Mouse (Mus musculus) liver, adult 2 months (tissue): Measurements from ENCODE around the gene Ncaph. TPM values are rescaled to one million over a fixed set of nuclear protein-coding genes. Genes with fewer than 3 reads are reported as not detected.

Experiments used
- DNase-seq: peaks from one replicate; pipeline ENCODE4 v3.0.0-alpha.2; 2011; ENCODE audit warnings: low read depth, low spot score; ENCODE audit errors: extremely low read depth
- H3K27ac ChIP-seq: fragments of 200-500 bp; replicated peaks from 2 replicates; pipeline ENCODE4 v1.5.1; 2012; ENCODE audit warnings: low read depth, mild to moderate bottlenecking, control low read depth, inconsistent platforms, low read length; ENCODE audit not compliant: insufficient read depth
- H3K27me3 ChIP-seq: fragments of 200-500 bp; 2 replicates; pipeline ENCODE4 v1.6.1; 2012; ENCODE audit warnings: mild to moderate bottlenecking, moderate library complexity, low read length, inconsistent platforms; ENCODE audit not compliant: control insufficient read depth, insufficient read depth
- H3K36me3 ChIP-seq: fragments of 200-500 bp; 2 replicates; pipeline ENCODE4 v1.6.1; 2012; ENCODE audit warnings: low read length, inconsistent platforms; ENCODE audit not compliant: control insufficient read depth, insufficient read depth
- H3K4me1 ChIP-seq: fragments of 200-500 bp; 2 replicates; pipeline ENCODE4 v1.6.1; 2011; ENCODE audit warnings: low read length; ENCODE audit not compliant: control insufficient read depth, insufficient read depth
- H3K4me3 ChIP-seq: fragments of 200-500 bp; 2 replicates; pipeline ENCODE4 v1.5.1; 2011; ENCODE audit warnings: low read depth, mild to moderate bottlenecking, control low read depth, low read length, moderate library complexity; ENCODE audit not compliant: insufficient read depth
- H3K79me2 ChIP-seq: fragments of 200-500 bp; 2 replicates; pipeline ENCODE4 v1.6.1; 2012; ENCODE audit warnings: inconsistent platforms, mild to moderate bottlenecking, low read length, moderate library complexity; ENCODE audit not compliant: control insufficient read depth, insufficient read depth
- H3K9ac ChIP-seq: fragments of 200-500 bp; 2 replicates; pipeline ENCODE4 v1.6.1; 2012; ENCODE audit warnings: low read depth, mild to moderate bottlenecking, control low read depth, inconsistent platforms, low read length
- CTCF ChIP-seq: fragments of 200-500 bp; IDR thresholded peaks from 2 replicates; pipeline ENCODE4 v1.5.1; 2011; ENCODE audit warnings: low read depth, low read length, control low read depth
- POLR2A ChIP-seq: fragments of 200-500 bp; IDR thresholded peaks from 2 replicates; pipeline ENCODE4 v1.6.1; 2011; ENCODE audit warnings: low read length, control low read depth; ENCODE audit not compliant: insufficient read depth; ENCODE audit errors: extremely low read depth
- WGBS: fragments of 180-500 bp; shearing (Covaris S2); methylation state at CpG from one replicate; pipeline ENCODE4 v1.1.7; 2018; 5-methylcytosine and 5-hydroxymethylcytosine counted together
- polyA plus RNA-seq: library from polyadenylated mRNA; depleted of rRNA; stranded (reverse); fragments of >200 nt; gene quantifications from 2 replicates; pipeline ENCODE4 v1.2.3, GENCODE M21; 2012; rRNA removed
- total RNA-seq: library from RNA; depleted of rRNA; stranded (reverse); fragments of >200 nt; gene quantifications from 2 replicates; pipeline ENCODE4 v1.2.3, GENCODE M21; 2014; rRNA removed

Ncaph gene
- total and polyA plus RNA-seq, 2 experiments, result 0.24 to 0.65 TPM

GRCm38 (mm10) chr2:127070435-127070841, 63.3 kb downstream of the Ncaph start, which contains the start of gene Blvra:
Blvra (plus strand) TSS chr2:127070665.
- peak; percentile 87 for DNase-seq
- Histone ChIP-seq H3K79me2 (no peaks in the 10 kb centered on the region), H3K27ac (peak within 1 kb of the TSS; percentile 39; the same call in 1 of the 2 replicates), H3K4me3 (peak within 1 kb of the TSS; percentile 78), H3K9ac (peak within 1 kb of the TSS; percentile 90), H3K36me3 (peaks cover 9% of the 10 kb centered on the region), H3K4me1 (peaks cover 8% of the 10 kb centered on the region), H3K27me3 (no peaks in the 10 kb centered on the region)
- TF ChIP-seq POLR2A (0 out of 2 replicates have a peak, but pooled peaks have one; percentile 42), CTCF (no peak)
- under 1% methylated on average over 32 of the region's 32 CpGs for WGBS

GRCm38 (mm10) chr2:127069781-127070434, 63.8 kb downstream of the Ncaph start:
- no peaks in the 10 kb centered on the region for H3K79me2 ChIP-seq
- H3K27ac ChIP-seq, result 0 out of 2 replicates have a peak overlapping the region, but pooled peaks have one; percentile 9
- H3K4me1 ChIP-seq, result peaks cover 8% of the 10 kb centered on the region
- TF ChIP-seq CTCF (no peak), POLR2A (no peak)
- H3K4me3 ChIP-seq, result 0 out of 2 replicates have a peak overlapping the region, but pooled peaks have one; percentile 78
- 21% methylated on average over 11 of the region's 11 CpGs for WGBS
- H3K36me3 ChIP-seq, result peaks cover 9% of the 10 kb centered on the region
- peak overlapping the region; percentile 32; the same call in 1 of the 2 replicates for H3K9ac ChIP-seq
- no peak for DNase-seq
- H3K27me3 ChIP-seq, result no peaks in the 10 kb centered on the region

GRCm38 (mm10) chr2:127068806-127069205, 64.9 kb downstream of the Ncaph start:
- TF ChIP-seq POLR2A (no peak), CTCF (no peak)
- H3K9ac ChIP-seq, result no peak overlapping the region
- peaks cover 8% of the 10 kb centered on the region for H3K4me1 ChIP-seq
- H3K4me3 ChIP-seq, result no peak overlapping the region
- no peaks in the 10 kb centered on the region for H3K27me3 ChIP-seq
- WGBS, result 93% methylated on average over 7 of the region's 7 CpGs
- no peaks in the 10 kb centered on the region for H3K79me2 ChIP-seq
- no peak for DNase-seq
- H3K36me3 ChIP-seq, result peaks cover 11% of the 10 kb centered on the region
- H3K27ac ChIP-seq, result no peak overlapping the region

GRCm38 (mm10) chr2:127061471-127061870, 72.3 kb downstream of the Ncaph start:
- 97% methylated on average over 9 of the region's 9 CpGs for WGBS
- no peak for TF ChIP-seq CTCF
- TF ChIP-seq POLR2A, result no peak

More at GRCm38 (mm10) chr2:127061471-127061870, 72.3 kb downstream of the Ncaph start:
- no peak for DNase-seq
- H3K4me3 ChIP-seq, result no peak overlapping the region
- no peaks in the 10 kb centered on the region for H3K27me3 ChIP-seq
- peaks cover 33% of the 10 kb centered on the region for H3K36me3 ChIP-seq
- no peaks in the 10 kb centered on the region for H3K79me2 ChIP-seq
- no peak overlapping the region for H3K27ac ChIP-seq
- no peaks in the 10 kb centered on the region for H3K4me1 ChIP-seq
- no peak overlapping the region for H3K9ac ChIP-seq

Other genes starting within 250 kb of the Ncaph start
- 158 and 174 TPM in 2 replicates for gene Sppl2a, start 200.7 kb downstream of the Ncaph start, total RNA-seq
- 33.3 and 37.6 TPM in 2 replicates for gene Sppl2a, start 200.7 kb downstream of the Ncaph start, polyA plus RNA-seq
- gene Ap4e1, start 125.2 kb downstream of the Ncaph start, total RNA-seq, result 6.0 and 6.3 TPM in 2 replicates
- gene Ap4e1, start 125.2 kb downstream of the Ncaph start, polyA plus RNA-seq, result 0.87 and 1.3 TPM in 2 replicates
- gene Blvra, start 63.3 kb downstream of the Ncaph start, total RNA-seq, result 17.7 and 23.6 TPM in 2 replicates
- gene Blvra, start 63.3 kb downstream of the Ncaph start, polyA plus RNA-seq, result 5.8 and 7.5 TPM in 2 replicates
- gene Itpripl1, start 9.5 kb upstream of the Ncaph start, total RNA-seq, result 4.8 and 5.3 TPM in 2 replicates
- gene Itpripl1, start 9.5 kb upstream of the Ncaph start, polyA plus RNA-seq, result 4.7 and 6.1 TPM in 2 replicates
- 0.74 and 1.2 TPM in 2 replicates for gene 1810024B03Rik, start 74.3 kb upstream of the Ncaph start, total RNA-seq
- 0.82 and 1.0 TPM in 2 replicates for gene 1810024B03Rik, start 74.3 kb upstream of the Ncaph start, polyA plus RNA-seq
- gene Snrnp200, start 74.4 kb upstream of the Ncaph start, total RNA-seq, result 52.3 and 60.0 TPM in 2 replicates
- gene Snrnp200, start 74.4 kb upstream of the Ncaph start, polyA plus RNA-seq, result 20.5 and 28.0 TPM in 2 replicates
- 44.9 and 50.9 TPM in 2 replicates for gene Ciao1, start 113.9 kb upstream of the Ncaph start, total RNA-seq
- 60.5 and 62.7 TPM in 2 replicates for gene Ciao1, start 113.9 kb upstream of the Ncaph start, polyA plus RNA-seq
- 16.6 and 18.5 TPM in 2 replicates for gene Tmem127, start 114.0 kb upstream of the Ncaph start, total RNA-seq
- gene Tmem127, start 114.0 kb upstream of the Ncaph start, polyA plus RNA-seq, result 45.8 and 50.5 TPM in 2 replicates
- 102 and 119 TPM in 2 replicates for gene Stard7, start 136.3 kb upstream of the Ncaph start, total RNA-seq
- gene Stard7, start 136.3 kb upstream of the Ncaph start, polyA plus RNA-seq, result 51.2 and 54.3 TPM in 2 replicates
- gene Dusp2, start 202.2 kb upstream of the Ncaph start, total RNA-seq, result 0.37 and 1.2 TPM in 2 replicates
- 0.45 and 0.83 TPM in 2 replicates for gene Dusp2, start 202.2 kb upstream of the Ncaph start, polyA plus RNA-seq
- not detected in 2 replicates for gene Astl, start 204.7 kb upstream of the Ncaph start, total RNA-seq
- gene Astl, start 204.7 kb upstream of the Ncaph start, polyA plus RNA-seq, result not detected in 2 replicates
- 2.5 and 4.0 TPM in 2 replicates for gene Adra2b, start 229.3 kb upstream of the Ncaph start, total RNA-seq
- 5.0 TPM in 2 replicates for gene Adra2b, start 229.3 kb upstream of the Ncaph start, polyA plus RNA-seq